Mouse (Mus musculus) cerebellum, adult 8-10 months (tissue): ENCODE measurements at regions not wholly inside any gene's neighbourhood (a gene's known extent, or its start where the extent isn't known, plus 50 kb on each side); places are given as distances from the start of the nearest gene placed in this dataset.
A peak's percentile ranks its signal among the peaks of the same experiment; 100 is the strongest.
"Not testable (repeated sequence)": the region's sequence is repeated elsewhere in the genome, so short reads cannot be mapped to it uniquely, and the experiment has no call there.

ENCODE experiments used
- DNase-seq: peaks from one replicate; pipeline ENCODE4 v3.0.0; 2022

GRCm38 (mm10) chr13:6837446-6837845 lies 188.9 kb upstream of the Pfkp start:
- DNase-seq: no peak

- DNase-seq: no peak
These were observed 188.5 kb upstream of the Pfkp start for GRCm38 (mm10) chr13:6837075-6837422.

- peak; percentile 5 for DNase-seq
These were observed 187.9 kb upstream of the Pfkp start for GRCm38 (mm10) chr13:6836351-6837074.

- no peak for DNase-seq
These were observed 181.3 kb upstream of the Pfkp start for GRCm38 (mm10) chr13:6829882-6830281.

GRCm38 (mm10) chr13:6829346-6829745 lies 180.8 kb upstream of the Pfkp start:
- no peak for DNase-seq

GRCm38 (mm10) chr13:6828601-6829330 lies 180.2 kb upstream of the Pfkp start:
- not testable (repeated sequence) for DNase-seq

- DNase-seq: no peak
These were observed 153.9 kb upstream of the Pfkp start for GRCm38 (mm10) chr13:6802243-6803157.

GRCm38 (mm10) chr13:6767936-6768588 lies 119.5 kb upstream of the Pfkp start:
- DNase-seq: no peak

GRCm38 (mm10) chr13:6757151-6757550 lies 108.6 kb upstream of the Pfkp start:
- no peak for DNase-seq

GRCm38 (mm10) chr13:6751599-6751998 lies 103.0 kb upstream of the Pfkp start:
- DNase-seq: no peak

- DNase-seq: no peak
These were observed 102.6 kb upstream of the Pfkp start for GRCm38 (mm10) chr13:6751149-6751548.

GRCm38 (mm10) chr13:6741916-6742315 lies 93.3 kb upstream of the Pfkp start:
- no peak for DNase-seq

GRCm38 (mm10) chr13:6736984-6737566 lies 88.5 kb upstream of the Pfkp start:
- no peak for DNase-seq
